Mouse (Mus musculus) neural tube, embryonic 13.5 days (tissue): Measurements from ENCODE around the gene Cped1. TPM values are rescaled to one million over a fixed set of nuclear protein-coding genes. Genes with fewer than 3 reads are reported as not detected.

ENCODE experiments used
- ATAC-seq: fragments of 200-750 bp; cut with Nextera tagmentation; 2 replicates; pipeline ENCODE4 v1.8.0; 2017; ENCODE audit warnings: low read depth, mild to moderate bottlenecking, moderate TSS enrichment, moderate library complexity
- H3K27ac ChIP-seq: fragments of 300-500 bp; sonication (generic); replicated peaks from 2 replicates; pipeline ENCODE4 v1.5.1; 2015; ENCODE audit warnings: moderate library complexity, mild to moderate bottlenecking, inconsistent platforms
- H3K27me3 ChIP-seq: fragments of 300-500 bp; sonication (generic); 2 replicates; pipeline ENCODE4 v1.6.1; 2015; ENCODE audit warnings: mild to moderate bottlenecking, inconsistent platforms
- H3K36me3 ChIP-seq: fragments of 300-500 bp; sonication (generic); 2 replicates; pipeline ENCODE4 v1.6.1; 2015; ENCODE audit warnings: mild to moderate bottlenecking, inconsistent platforms
- H3K4me1 ChIP-seq: fragments of 300-500 bp; sonication (generic); replicated peaks from 2 replicates; pipeline ENCODE4 v1.6.1; 2015; ENCODE audit warnings: inconsistent platforms
- H3K4me2 ChIP-seq: fragments of 300-500 bp; sonication (generic); 2 replicates; pipeline ENCODE4 v1.6.1; 2015; ENCODE audit warnings: inconsistent platforms, mild to moderate bottlenecking, moderate library complexity
- H3K4me3 ChIP-seq: fragments of 300-500 bp; sonication (generic); 2 replicates; pipeline ENCODE4 v1.5.1; 2015; ENCODE audit warnings: mild to moderate bottlenecking, inconsistent platforms
- H3K9ac ChIP-seq: fragments of 300-500 bp; sonication (generic); 2 replicates; pipeline ENCODE4 v1.6.1; 2015; ENCODE audit warnings: moderate library complexity, mild to moderate bottlenecking, inconsistent platforms
- H3K9me3 ChIP-seq: fragments of 300-500 bp; sonication (generic); 2 replicates; pipeline ENCODE4 v1.6.1; 2016; ENCODE audit warnings: inconsistent platforms
- WGBS: fragments of 180-500 bp; shearing (Covaris S2); methylation state at CpG from one replicate; pipeline ENCODE4 v1.1.7; 2015; 5-methylcytosine and 5-hydroxymethylcytosine counted together
- polyA plus RNA-seq: library from polyadenylated mRNA; unstranded; fragments of >200 nt; fragmentation: Nextera tagmentation; extraction: Ambion mirVana; gene quantifications from 2 replicates; pipeline ENCODE4 v1.2.1, GENCODE M21; 2015

The Cped1 gene
- polyA plus RNA-seq, 1 experiment from 2014 or later = 3.6 TPM

DNA sequence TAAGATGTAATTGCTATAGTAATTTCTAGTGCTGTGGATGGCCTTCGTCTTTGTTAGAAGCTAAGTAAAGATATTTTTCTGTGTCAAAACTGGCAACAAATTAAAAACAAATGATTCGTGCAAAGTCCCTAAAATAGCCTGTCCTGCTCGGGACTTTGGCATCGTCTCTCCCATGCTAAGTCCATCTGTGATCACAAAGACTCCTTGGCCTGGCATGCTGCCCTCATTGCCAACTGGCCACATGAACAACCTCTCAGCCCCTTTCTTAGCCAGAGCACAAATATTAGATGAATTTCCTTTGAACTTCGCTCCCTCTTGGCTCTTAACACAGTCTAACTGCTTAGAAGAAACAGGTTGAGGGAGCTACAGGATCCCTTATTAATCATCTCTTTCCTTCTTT lies 171.7 kb downstream of the Cped1 start:
- Histone ChIP-seq H3K4me2 (no peak overlapping the region), H3K27ac (no peak overlapping the region), H3K36me3 (no peaks in the 10 kb centered on the region), H3K4me1 (no peaks in the 10 kb centered on the region), H3K4me3 (no peak overlapping the region), H3K9me3 (no peaks in the 10 kb centered on the region), H3K27me3 (no peaks in the 10 kb centered on the region), H3K9ac (no peak overlapping the region)
- no peak for ATAC-seq
- WGBS = 88% methylated on average over 5 of the region's 5 CpGs

DNA sequence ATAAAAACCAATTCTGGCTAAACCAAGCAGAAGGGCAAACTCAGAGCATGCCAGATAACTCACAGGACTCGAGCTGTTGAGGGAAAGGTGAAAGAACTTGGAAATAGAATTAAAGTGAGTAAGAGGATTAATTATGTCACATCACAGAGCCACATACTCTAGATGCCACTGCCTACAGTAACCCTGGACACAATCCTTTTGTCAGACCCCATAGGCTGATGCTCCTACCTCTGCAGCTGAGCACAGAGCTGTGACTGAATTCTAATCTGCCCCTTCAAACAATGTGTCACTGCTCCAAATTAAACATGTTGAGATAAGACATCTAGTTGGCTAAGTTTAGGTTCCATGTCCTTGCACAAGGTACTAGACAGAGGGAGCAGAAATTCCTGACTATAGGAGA lies 176.2 kb downstream of the Cped1 start:
- H3K4me2 ChIP-seq = no peak overlapping the region
- WGBS = 62% methylated on average over 1 of the region's 1 CpGs
- no peak for ATAC-seq
- H3K9me3 ChIP-seq = no peaks in the 10 kb centered on the region
- H3K4me3 ChIP-seq = no peak overlapping the region
- no peak overlapping the region for H3K9ac ChIP-seq
- no peak overlapping the region for H3K27ac ChIP-seq
- no peaks in the 10 kb centered on the region for H3K27me3 ChIP-seq
- H3K36me3 ChIP-seq = no peaks in the 10 kb centered on the region
- no peaks in the 10 kb centered on the region for H3K4me1 ChIP-seq

DNA sequence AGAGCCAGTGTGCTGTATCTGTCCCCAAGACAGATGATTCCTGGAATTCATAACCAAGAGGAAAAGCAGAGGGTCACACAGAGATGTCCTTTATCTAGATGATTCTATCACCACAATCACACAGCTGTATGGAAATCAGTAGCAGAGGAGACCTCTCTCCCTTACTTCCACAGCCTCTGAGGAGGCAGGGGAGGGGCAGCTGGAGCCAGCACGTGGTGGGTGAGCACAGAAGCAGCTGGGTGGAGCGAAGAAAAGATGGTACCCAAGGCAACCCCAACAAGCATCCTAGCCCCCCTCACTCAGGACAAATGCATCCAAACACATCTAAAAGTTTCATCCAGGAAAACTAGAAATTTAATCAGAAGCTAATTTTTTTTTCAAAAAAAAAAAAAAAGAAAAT lies 182.7 kb downstream of the Cped1 start:
- no peaks in the 10 kb centered on the region for H3K9me3 ChIP-seq
- no peak overlapping the region for H3K27ac ChIP-seq
- no peak overlapping the region for H3K9ac ChIP-seq
- no peaks in the 10 kb centered on the region for H3K27me3 ChIP-seq
- no peak overlapping the region for H3K4me2 ChIP-seq
- no peaks in the 10 kb centered on the region for H3K4me1 ChIP-seq
- no peaks in the 10 kb centered on the region for H3K36me3 ChIP-seq
- H3K4me3 ChIP-seq = no peak overlapping the region
- WGBS = 31% methylated on average over 2 of the region's 2 CpGs
- no peak for ATAC-seq

DNA sequence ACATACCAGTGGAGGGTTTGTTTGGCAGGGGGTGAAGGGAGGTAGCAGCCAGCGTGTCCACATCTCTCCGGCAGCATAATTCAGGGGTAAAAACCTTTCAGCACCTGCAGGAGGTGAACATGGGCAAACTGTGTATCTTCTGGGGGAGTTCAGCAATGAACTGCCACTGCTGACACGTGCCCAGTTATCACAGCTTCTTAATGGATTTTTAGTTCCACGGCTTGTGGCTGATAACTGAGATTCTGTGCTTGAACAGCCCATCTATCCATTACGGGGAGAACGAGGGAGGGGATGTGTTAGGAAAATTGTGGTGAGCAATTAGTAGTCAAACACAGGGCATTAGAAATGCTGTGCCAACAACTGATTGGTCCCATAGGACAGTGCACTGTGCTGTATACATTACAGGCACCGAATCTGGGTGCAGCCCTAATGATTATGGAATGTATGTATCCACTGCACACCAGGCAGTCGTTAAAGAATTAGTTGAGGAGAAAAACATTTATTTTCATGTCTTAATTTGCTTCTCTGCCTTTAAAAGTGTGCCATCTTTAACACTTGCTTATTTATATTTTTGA lies 193.1 kb downstream of the Cped1 start:
- H3K9me3 ChIP-seq = no peaks in the 10 kb centered on the region
- no peaks in the 10 kb centered on the region for H3K36me3 ChIP-seq
- peak; percentile 91 for ATAC-seq
- no peak overlapping the region for H3K4me2 ChIP-seq
- no peaks in the 10 kb centered on the region for H3K27me3 ChIP-seq
- H3K9ac ChIP-seq = no peak overlapping the region
- H3K27ac ChIP-seq = no peak overlapping the region
- no peak overlapping the region for H3K4me3 ChIP-seq
- peaks cover 14% of the 10 kb centered on the region for H3K4me1 ChIP-seq
- 54% methylated on average over 8 of the region's 8 CpGs for WGBS

DNA sequence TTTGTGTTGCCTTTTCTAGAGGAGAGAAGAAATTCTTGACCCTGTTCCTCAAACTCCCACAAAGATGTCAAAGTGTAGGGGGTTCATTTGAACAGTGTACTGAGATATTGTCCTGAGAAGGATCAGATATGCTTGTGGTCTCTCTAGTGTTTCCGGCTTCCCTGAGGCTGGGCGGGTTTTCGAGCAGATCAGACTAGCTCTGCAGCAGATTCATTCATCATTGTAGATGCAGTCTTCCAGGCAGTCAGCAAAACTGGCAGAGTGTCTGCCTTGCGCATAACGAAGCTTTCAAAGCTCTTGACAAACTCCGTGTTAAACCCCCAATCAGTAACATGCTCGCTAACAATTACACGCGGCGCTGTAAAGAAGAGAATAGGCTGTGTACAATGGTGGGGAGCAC lies 194.6 kb downstream of the Cped1 start:
- WGBS = 76% methylated on average over 10 of the region's 10 CpGs
- H3K4me3 ChIP-seq = no peak overlapping the region

DNA sequence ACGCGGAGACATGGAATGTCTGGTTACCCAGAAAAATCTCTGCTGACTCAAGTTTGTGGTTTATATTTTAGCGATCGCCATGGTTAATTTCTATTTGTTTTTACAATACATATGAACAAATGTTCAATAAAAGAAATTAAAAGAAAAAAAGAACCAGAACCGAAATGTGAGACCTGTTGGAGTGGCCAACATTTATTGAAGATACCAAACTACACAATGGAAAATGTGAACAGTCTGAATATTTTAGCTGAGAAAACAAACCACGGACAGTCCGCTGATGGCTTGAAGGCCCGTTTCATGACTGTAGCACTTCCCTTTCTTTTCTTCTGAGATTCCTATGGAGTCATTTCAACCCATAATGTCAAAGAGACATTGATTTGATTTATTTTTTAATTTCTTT lies 201.3 kb downstream of the Cped1 start:
- Histone ChIP-seq H3K4me2 (no peak overlapping the region), H3K9ac (no peak overlapping the region), H3K27ac (no peak overlapping the region), H3K27me3 (no peaks in the 10 kb centered on the region), H3K4me3 (no peak overlapping the region), H3K9me3 (no peaks in the 10 kb centered on the region), H3K4me1 (no peaks in the 10 kb centered on the region; the same call in 1 of the 2 replicates), H3K36me3 (no peaks in the 10 kb centered on the region)
- no peak for ATAC-seq
- 88% methylated on average over 8 of the region's 8 CpGs for WGBS

More for the DNA sequence above, 194.6 kb downstream of the Cped1 start:
- no peaks in the 10 kb centered on the region for H3K27me3 ChIP-seq
- H3K4me2 ChIP-seq = no peak overlapping the region
- no peak overlapping the region for H3K27ac ChIP-seq
- no peaks in the 10 kb centered on the region for H3K9me3 ChIP-seq
- no peak for ATAC-seq
- H3K9ac ChIP-seq = no peak overlapping the region
- peaks cover 14% of the 10 kb centered on the region for H3K4me1 ChIP-seq
- H3K36me3 ChIP-seq = no peaks in the 10 kb centered on the region

DNA sequence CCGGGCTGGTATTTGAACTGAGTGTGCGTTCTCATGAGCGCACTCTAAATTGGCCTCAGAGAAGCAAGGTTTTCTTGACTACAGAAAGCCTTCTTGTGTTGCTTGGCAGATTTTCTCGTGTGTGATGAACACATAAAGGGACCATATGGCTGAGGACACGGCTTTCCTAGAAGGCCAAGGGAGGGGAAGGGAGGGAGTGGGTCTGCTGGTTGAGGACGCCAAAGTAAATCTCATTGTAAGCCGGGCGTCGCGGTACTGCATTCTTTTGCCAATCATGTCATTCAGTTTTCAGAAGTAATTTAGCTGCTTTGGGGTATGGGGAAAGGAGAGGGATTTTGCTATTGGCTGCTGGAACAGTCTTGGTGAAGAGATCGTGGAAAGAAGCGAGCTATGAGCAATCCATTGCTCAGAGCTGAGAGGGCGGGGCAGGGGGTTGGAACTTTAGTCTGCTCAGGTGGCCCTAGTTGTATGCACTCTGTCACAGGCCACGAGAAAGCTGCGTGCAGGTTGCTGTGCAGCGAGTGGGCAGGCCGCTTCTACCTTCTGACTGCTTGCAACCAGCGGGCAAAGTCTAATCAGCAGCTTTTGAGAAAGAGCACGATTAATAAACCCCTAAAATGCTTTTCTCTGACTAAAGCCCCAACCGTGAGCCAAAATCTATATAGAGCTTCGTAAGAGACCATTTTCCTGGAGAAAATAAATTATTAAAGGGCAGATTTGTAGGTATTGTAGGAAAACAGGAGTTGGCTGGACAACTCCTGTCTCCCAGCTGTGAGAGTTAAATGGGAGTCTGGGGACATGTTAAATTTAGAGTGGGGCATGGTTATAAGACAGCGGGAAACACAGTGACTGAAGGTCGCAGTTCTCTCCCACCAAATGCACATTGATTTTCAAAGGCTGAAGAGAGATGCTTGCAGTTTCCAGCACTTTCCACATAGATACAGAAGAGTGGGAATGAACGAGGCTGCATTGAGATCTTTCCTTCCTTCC lies 203.9 kb downstream of the Cped1 start:
- ATAC-seq = no peak
- Histone ChIP-seq H3K9ac (no peak overlapping the region), H3K4me1 (no peaks in the 10 kb centered on the region; the same call in 1 of the 2 replicates), H3K27me3 (no peaks in the 10 kb centered on the region), H3K27ac (no peak overlapping the region), H3K4me2 (no peak overlapping the region), H3K9me3 (no peaks in the 10 kb centered on the region), H3K36me3 (no peaks in the 10 kb centered on the region), H3K4me3 (no peak overlapping the region)
- 68% methylated on average over 24 of the region's 24 CpGs for WGBS

DNA sequence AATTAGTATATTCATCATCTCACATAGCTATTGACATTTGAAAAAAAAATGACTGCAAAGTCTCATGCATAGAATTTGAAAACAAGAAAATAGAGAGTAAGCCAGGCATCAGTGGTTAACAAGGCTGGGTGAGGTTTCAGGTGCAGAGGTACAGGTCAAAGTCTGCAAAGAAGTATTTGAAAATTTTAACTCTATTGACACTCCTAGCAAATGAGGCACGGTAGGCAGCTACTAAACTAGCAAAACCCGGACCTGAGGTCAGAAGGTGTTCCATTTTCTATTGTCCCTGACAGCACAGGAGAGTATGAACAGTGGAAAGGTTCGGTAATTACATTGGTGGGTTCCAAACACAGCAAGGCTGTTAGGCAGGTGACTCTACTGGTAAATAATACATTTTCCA lies 212.9 kb downstream of the Cped1 start:
- 91% methylated on average over 3 of the region's 3 CpGs for whole genome bisulfite sequencing
- H3K4me3 ChIP-seq = no peak overlapping the region
- no peak for ATAC-seq
- no peak overlapping the region for H3K27ac ChIP-seq
- no peaks in the 10 kb centered on the region for H3K27me3 ChIP-seq
- H3K4me2 ChIP-seq = no peak overlapping the region
- H3K9me3 ChIP-seq = no peaks in the 10 kb centered on the region
- H3K4me1 ChIP-seq = peaks cover 16% of the 10 kb centered on the region; the same call in 1 of the 2 replicates
- no peak overlapping the region for H3K9ac ChIP-seq
- no peaks in the 10 kb centered on the region for H3K36me3 ChIP-seq

DNA sequence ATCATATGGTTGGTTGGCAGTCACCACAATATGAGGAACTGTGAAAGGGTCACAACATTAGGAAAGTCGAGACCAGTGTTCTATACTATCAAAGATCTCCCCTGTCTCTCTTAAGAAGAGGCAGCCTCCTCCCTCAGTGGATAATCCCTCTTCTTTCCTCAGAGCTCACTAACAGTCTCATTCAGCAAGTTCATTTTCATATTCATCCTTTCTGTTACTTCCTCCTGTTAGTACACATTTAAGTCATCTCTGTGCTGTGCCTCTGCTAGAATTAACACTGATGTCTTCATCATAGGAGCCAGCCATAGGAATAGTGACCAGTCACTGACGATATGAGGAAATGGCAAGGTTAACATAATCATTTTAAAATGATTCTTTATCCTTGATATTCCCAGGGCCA lies 213.8 kb downstream of the Cped1 start:
- Histone ChIP-seq H3K4me2 (no peak overlapping the region), H3K27ac (no peak overlapping the region), H3K4me1 (peaks cover 16% of the 10 kb centered on the region; the same call in 1 of the 2 replicates), H3K9ac (no peak overlapping the region), H3K36me3 (no peaks in the 10 kb centered on the region), H3K9me3 (no peaks in the 10 kb centered on the region), H3K4me3 (no peak overlapping the region), H3K27me3 (no peaks in the 10 kb centered on the region)
- WGBS = 87% methylated on average over 2 of the region's 2 CpGs
- ATAC-seq = no peak

DNA sequence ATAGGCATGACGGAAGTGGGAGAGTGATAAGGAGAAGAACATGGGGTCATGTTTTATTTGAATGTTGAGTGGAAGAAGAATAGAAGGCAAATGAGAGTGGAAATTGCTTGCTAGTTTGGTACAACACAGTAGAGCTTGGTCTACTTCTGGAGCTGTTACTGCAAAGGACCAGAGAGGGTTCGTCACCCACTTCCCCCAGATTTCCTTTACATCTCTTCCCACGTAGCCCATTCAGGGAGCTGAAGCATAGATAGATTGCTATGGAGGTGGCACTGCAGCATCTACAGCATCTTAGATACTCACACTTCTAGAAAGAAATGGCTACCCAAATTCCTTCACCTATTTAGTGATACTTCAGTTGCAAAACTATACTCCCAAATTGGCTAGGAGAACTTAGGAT lies 214.4 kb downstream of the Cped1 start:
- no peaks in the 10 kb centered on the region for H3K9me3 ChIP-seq
- H3K36me3 ChIP-seq = no peaks in the 10 kb centered on the region
- WGBS = 87% methylated on average over 3 of the region's 3 CpGs
- peaks cover 19% of the 10 kb centered on the region for H3K4me1 ChIP-seq
- no peak overlapping the region for H3K9ac ChIP-seq
- no peak overlapping the region for H3K27ac ChIP-seq
- H3K4me2 ChIP-seq = no peak overlapping the region
- ATAC-seq = no peak
- no peaks in the 10 kb centered on the region for H3K27me3 ChIP-seq
- no peak overlapping the region for H3K4me3 ChIP-seq

DNA sequence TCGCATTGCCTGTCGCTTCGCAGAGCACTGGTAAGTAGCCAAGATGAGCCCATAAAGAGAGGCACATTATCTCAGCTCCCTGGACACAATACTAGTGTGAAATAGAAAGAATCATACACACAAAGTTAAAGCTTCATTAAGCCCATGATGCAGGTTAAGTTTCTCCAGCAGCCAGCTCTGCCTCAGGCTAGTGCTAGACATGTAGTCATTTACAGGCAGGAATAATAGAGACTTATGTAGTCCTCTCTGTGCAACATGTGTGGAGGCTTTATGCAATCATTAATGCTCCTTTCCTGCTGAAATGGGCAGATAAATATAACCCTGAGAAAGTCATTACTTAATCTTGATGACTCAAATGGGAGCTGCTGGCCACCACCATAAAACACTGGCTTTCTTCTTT lies 216.2 kb downstream of the Cped1 start:
- peaks cover 30% of the 10 kb centered on the region for H3K4me1 ChIP-seq
- no peak overlapping the region for H3K4me2 ChIP-seq
- H3K27me3 ChIP-seq = no peaks in the 10 kb centered on the region
- no peak overlapping the region for H3K4me3 ChIP-seq
- H3K36me3 ChIP-seq = no peaks in the 10 kb centered on the region
- no peak overlapping the region for H3K27ac ChIP-seq
- ATAC-seq = peak; percentile 61; the same call in 1 of the 2 replicates
- H3K9ac ChIP-seq = no peak overlapping the region
- H3K9me3 ChIP-seq = no peaks in the 10 kb centered on the region
- 58% methylated on average over 3 of the region's 3 CpGs for WGBS

DNA sequence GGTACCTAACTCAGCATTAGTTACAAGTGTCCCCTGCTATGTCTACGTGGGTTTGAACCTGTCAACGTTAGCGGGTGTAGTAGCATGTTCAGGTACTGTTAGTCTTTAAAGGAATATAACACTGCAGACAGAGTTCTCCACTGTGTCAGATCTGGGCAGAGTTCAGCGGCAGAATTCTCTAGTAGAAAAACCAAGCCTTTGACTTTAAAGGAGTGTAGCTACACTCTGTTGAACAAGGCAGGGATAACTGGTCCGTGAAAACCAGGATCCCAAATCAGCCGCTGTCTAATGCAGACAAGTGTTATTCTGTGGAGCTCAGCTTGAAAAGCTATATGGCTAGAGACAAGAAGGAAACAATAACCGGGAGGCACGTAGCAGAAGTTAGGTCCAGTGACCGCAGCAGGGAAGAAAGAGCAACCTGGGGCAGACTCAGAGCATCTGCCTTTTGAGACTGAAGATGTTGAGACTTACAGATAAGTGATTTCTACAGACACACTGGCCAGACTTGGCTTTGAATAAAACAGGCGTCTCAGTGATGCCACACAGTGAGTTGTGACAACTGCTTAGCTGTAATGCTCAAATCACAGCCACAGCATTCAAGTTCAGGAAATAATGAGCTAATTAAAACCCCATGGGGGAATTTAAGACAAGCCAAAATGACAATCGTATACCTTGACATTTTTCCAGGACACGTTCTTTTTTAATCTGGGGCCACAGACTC lies 219.5 kb downstream of the Cped1 start:
- peak overlapping the region; percentile 43 for H3K4me2 ChIP-seq
- no peaks in the 10 kb centered on the region for H3K36me3 ChIP-seq
- peaks cover 30% of the 10 kb centered on the region for H3K4me1 ChIP-seq
- 68% methylated on average over 12 of the region's 12 CpGs for WGBS
- ATAC-seq = peak; percentile 11; the same call in 1 of the 2 replicates
- no peak overlapping the region for H3K4me3 ChIP-seq
- 0 out of 2 replicates have a peak overlapping the region, but pooled peaks have one; percentile 38 for H3K27ac ChIP-seq
- no peak overlapping the region for H3K9ac ChIP-seq
- H3K27me3 ChIP-seq = no peaks in the 10 kb centered on the region
- H3K9me3 ChIP-seq = no peaks in the 10 kb centered on the region
